Mouse (Mus musculus): Measurements from ENCODE around the gene Cat.

GRCm38 (mm10) chr2:103504463-103504862 is 19.5 kb upstream of the Cat start:
- TF ChIP-seq TCF12 (IDR thresholded peaks at IDR 0.05; ENCODE audit: insufficient read depth, poor library complexity, severe bottlenecking) (no peak), POLR2A (IDR thresholded peaks at IDR 0.05; ENCODE audit: insufficient read length, low read depth) (no peak), MAX (IDR thresholded peaks at IDR 0.05; ENCODE audit: low read depth) (no peak), E2F4 (IDR thresholded peaks at IDR 0.05; ENCODE audit: insufficient read depth) (no peak), USF1 (IDR thresholded peaks at IDR 0.05; ENCODE audit: low read depth) (no peak), MYOD1 (IDR thresholded peaks at IDR 0.05; ENCODE audit: control insufficient read depth in 1 of 3, insufficient read length in 2 of 3, low read depth in 2 of 3) (no peak), REST (IDR thresholded peaks at IDR 0.05; ENCODE audit: insufficient read depth, insufficient read length) (no peak), CEBPB (IDR thresholded peaks at IDR 0.05; ENCODE audit: insufficient read depth, poor library complexity, severe bottlenecking) (no peak), MYOG (IDR thresholded peaks at IDR 0.05; ENCODE audit: control insufficient read depth in 1 of 3, insufficient read depth in 1 of 3, insufficient read length in 2 of 3, low read depth in 2 of 3) (no peak), POLR2AphosphoS2 (IDR thresholded peaks at IDR 0.05; ENCODE audit: insufficient read length, low read depth) (no peak), SRF (IDR thresholded peaks at IDR 0.05; ENCODE audit: control insufficient read depth, insufficient read length, low read depth) (no peak)

Data from myocyte (in vitro differentiated cells).